Mouse (Mus musculus) urinary bladder, postnatal 36 days (tissue): ENCODE data around the gene Polr3gl.

Experiments used
- DNase-seq, 2 experiments: peaks; one replicate each; pipeline ENCODE4 v3.0.0; 2022; ENCODE audit warnings: low spot score in 2 of 2, mixed read lengths in 1 of 2

Polr3gl gene

GRCm38 (mm10) chr3:96557694-96558093, 36.3 kb downstream of the Polr3gl start, which contains the start of gene Txnip:
TSS of gene Txnip (plus strand) at chr3:96557957.
- peak; percentile 100 for DNase-seq

GRCm38 (mm10) chr3:96556651-96557635, 37.0 kb downstream of the Polr3gl start:
- DNase-seq, result no peak

GRCm38 (mm10) chr3:96555999-96556614, 37.9 kb downstream of the Polr3gl start:
- no peak for DNase-seq

GRCm38 (mm10) chr3:96555041-96555596, 38.9 kb downstream of the Polr3gl start:
- peak in 1 of 2 experiments; percentile 87 for DNase-seq

GRCm38 (mm10) chr3:96554251-96554650, 39.7 kb downstream of the Polr3gl start:
- no peak for DNase-seq

- DNase-seq, result no peak
Observed at GRCm38 (mm10) chr3:96553601-96554000, 40.4 kb downstream of the Polr3gl start.

- no peak for DNase-seq
Observed at GRCm38 (mm10) chr3:96551890-96552289, 42.1 kb downstream of the Polr3gl start.

GRCm38 (mm10) chr3:96551203-96551602, 42.8 kb downstream of the Polr3gl start:
- DNase-seq, result peak in 1 of 2 experiments; percentile 73

- no peak for DNase-seq
Observed at GRCm38 (mm10) chr3:96549346-96549745, 44.6 kb downstream of the Polr3gl start.

- no peak for DNase-seq
Observed at GRCm38 (mm10) chr3:96548824-96549223, 45.2 kb downstream of the Polr3gl start.

- peak in 1 of 2 experiments; percentile 81 for DNase-seq
Observed at GRCm38 (mm10) chr3:96547389-96547960, 46.5 kb downstream of the Polr3gl start.

- no peak for DNase-seq
Observed at GRCm38 (mm10) chr3:96546880-96547279, 47.1 kb downstream of the Polr3gl start.

- DNase-seq, result no peak
Observed at GRCm38 (mm10) chr3:96545565-96545964, 48.4 kb downstream of the Polr3gl start.

- no peak for DNase-seq
Observed at GRCm38 (mm10) chr3:96543345-96543744, 50.6 kb downstream of the Polr3gl start.

- DNase-seq, result no peak
Observed at GRCm38 (mm10) chr3:96542554-96542953, 51.4 kb downstream of the Polr3gl start.

- DNase-seq, result no peak
Observed at GRCm38 (mm10) chr3:96541328-96542078, 52.5 kb downstream of the Polr3gl start.

GRCm38 (mm10) chr3:96540740-96541139, 53.2 kb downstream of the Polr3gl start:
- DNase-seq, result no peak

GRCm38 (mm10) chr3:96539316-96539715, 54.7 kb downstream of the Polr3gl start:
- DNase-seq, result no peak

- no peak for DNase-seq
Observed at GRCm38 (mm10) chr3:96534300-96534699, 59.7 kb downstream of the Polr3gl start.

GRCm38 (mm10) chr3:96532050-96532449, 61.9 kb downstream of the Polr3gl start:
- no peak for DNase-seq

- DNase-seq, result no peak
Observed at GRCm38 (mm10) chr3:96528506-96528905, 65.5 kb downstream of the Polr3gl start.
